Mouse (Mus musculus) forebrain, embryonic 16.5 days (tissue): Measurements from ENCODE around the gene Matn4. TPM values are rescaled to one million over a fixed set of nuclear protein-coding genes. Genes with fewer than 3 reads are reported as not detected.
"Not testable (repeated sequence)": the region's sequence is repeated elsewhere in the genome, so short reads cannot be mapped to it uniquely, and the experiment has no call there.

Experiments used
- ATAC-seq: fragments of 200-750 bp; cut with Nextera tagmentation; 2 replicates; pipeline ENCODE4 v1.8.0; 2017; ENCODE audit warnings: mild to moderate bottlenecking, moderate library complexity
- H3K27ac ChIP-seq: fragments of 300-500 bp; sonication (generic); 2 replicates; pipeline ENCODE4 v1.5.1; 2014; ENCODE audit warnings: low read length, control low read depth
- H3K27me3 ChIP-seq: fragments of 300-500 bp; sonication (generic); replicated peaks from 2 replicates; pipeline ENCODE4 v1.6.1; 2014; ENCODE audit warnings: low read length; ENCODE audit not compliant: control insufficient read depth, insufficient read depth
- H3K36me3 ChIP-seq: fragments of 300-500 bp; sonication (generic); 2 replicates; pipeline ENCODE4 v1.6.1; 2014; ENCODE audit not compliant: control insufficient read depth, insufficient read depth
- H3K4me1 ChIP-seq: fragments of 300-500 bp; sonication (generic); replicated peaks from 2 replicates; pipeline ENCODE4 v1.6.1; 2014; ENCODE audit warnings: low read length; ENCODE audit not compliant: control insufficient read depth, insufficient read depth
- H3K4me2 ChIP-seq: fragments of 300-500 bp; sonication (generic); 2 replicates; pipeline ENCODE4 v1.6.1; 2014; ENCODE audit warnings: mild to moderate bottlenecking, low read length, control low read depth
- H3K4me3 ChIP-seq: fragments of 300-500 bp; sonication (generic); replicated peaks from 2 replicates; pipeline ENCODE4 v1.5.1; 2014; ENCODE audit warnings: mild to moderate bottlenecking, low read length, control low read depth
- H3K9ac ChIP-seq: fragments of 300-500 bp; sonication (generic); replicated peaks from 2 replicates; pipeline ENCODE4 v1.6.1; 2014; ENCODE audit warnings: low read depth, low read length, control low read depth
- H3K9me3 ChIP-seq: fragments of 300-500 bp; sonication (generic); 2 replicates; pipeline ENCODE4 v1.6.1; 2016; ENCODE audit warnings: low read length; ENCODE audit not compliant: control insufficient read depth
- WGBS: fragments of 180-500 bp; shearing (Covaris S2); extraction: QIAGEN DNeasy Blood & Tissue Kit; methylation state at CpG from one replicate; pipeline ENCODE4 v1.1.7; 2014; 5-methylcytosine and 5-hydroxymethylcytosine counted together
- microRNA-seq: library from miRNA; unstranded; fragments of <30 nt; microRNA quantifications from one replicate; pipeline ENCODE4, GENCODE M21; 2017
- polyA plus RNA-seq: library from polyadenylated mRNA; unstranded; fragments of >200 nt; fragmentation: Nextera tagmentation; extraction: Ambion mirVana; gene quantifications from 2 replicates; pipeline ENCODE4 v1.2.1, GENCODE M21; 2015

The Matn4 gene
- polyA plus RNA-seq, 1 experiment from 2014 or later, result 2.0 TPM

DNA sequence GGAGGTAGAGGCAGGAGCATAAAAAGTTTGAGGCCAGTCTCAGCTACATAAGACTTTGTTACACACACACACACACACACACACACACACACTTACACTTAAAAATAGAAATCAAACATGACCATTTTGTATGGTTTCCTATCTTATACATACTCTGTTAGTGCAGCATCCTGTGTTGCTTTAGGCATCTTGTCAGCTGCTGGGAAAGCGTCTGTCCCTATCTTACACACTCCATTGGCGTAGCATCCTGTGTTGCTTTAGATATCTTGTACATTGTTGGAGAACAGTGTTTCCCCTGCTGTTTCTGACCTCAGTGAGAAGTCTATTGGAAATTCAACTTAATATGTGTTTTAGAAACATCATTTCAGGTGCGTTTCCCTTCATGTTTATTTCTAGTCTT, 52.3 kb downstream of the Matn4 start:
- Histone ChIP-seq H3K27me3 (no peaks in the 10 kb centered on the region), H3K9ac (no peak overlapping the region), H3K36me3 (no peaks in the 10 kb centered on the region), H3K4me3 (no peak overlapping the region), H3K9me3 (0 out of 2 replicates have a peak, but pooled peaks cover 2% of the 10 kb centered on the region), H3K4me1 (no peaks in the 10 kb centered on the region), H3K4me2 (no peak overlapping the region), H3K27ac (no peak overlapping the region)
- no peak for ATAC-seq
- 92% methylated on average over 3 of the region's 3 CpGs for WGBS

DNA sequence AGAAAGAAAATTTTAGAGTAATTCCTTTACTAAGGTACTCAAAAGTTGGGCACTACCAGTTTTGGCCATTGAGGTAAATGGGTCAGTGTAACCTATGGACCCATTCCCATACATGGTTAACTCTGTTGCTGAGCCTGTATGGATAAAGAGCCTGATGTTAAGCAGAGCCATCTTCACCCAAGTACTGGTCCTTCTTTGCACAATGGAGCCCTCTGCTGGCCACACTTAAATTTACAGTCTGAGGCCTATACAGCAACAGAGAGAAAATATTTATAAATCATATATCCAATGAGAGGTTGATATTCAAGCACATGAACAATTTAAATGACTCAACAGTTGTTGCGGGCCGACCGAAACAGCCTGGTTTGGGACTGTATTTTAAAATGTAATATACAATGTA, 56.0 kb downstream of the Matn4 start:
- Histone ChIP-seq H3K4me2 (no peak overlapping the region), H3K27me3 (no peaks in the 10 kb centered on the region), H3K4me3 (no peak overlapping the region), H3K9me3 (0 out of 2 replicates have a peak, but pooled peaks cover 2% of the 10 kb centered on the region), H3K9ac (no peak overlapping the region), H3K27ac (no peak overlapping the region), H3K4me1 (no peaks in the 10 kb centered on the region), H3K36me3 (no peaks in the 10 kb centered on the region)
- 96% methylated on average over 3 of the region's 3 CpGs for WGBS
- no peak for ATAC-seq

DNA sequence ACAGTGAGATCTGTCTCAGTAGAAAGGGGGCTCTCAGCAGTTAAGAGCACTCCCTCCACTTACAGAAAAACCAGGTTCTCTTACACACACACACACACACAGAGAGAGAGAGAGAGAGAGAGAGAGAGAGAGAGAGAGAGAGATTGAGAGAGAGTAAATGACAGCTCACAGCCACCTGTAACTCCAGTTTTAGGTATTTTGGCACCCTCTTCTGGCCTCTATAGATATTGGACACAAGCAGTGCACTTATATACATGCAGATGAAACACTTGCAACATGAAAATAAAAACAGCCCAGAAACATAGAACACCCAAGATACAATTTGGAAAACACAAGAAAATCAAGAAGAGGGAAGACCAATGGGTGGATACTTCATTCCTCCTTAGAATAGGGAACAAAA, 57.3 kb downstream of the Matn4 start:
- not testable (repeated sequence) for H3K9me3 ChIP-seq, H3K27me3 ChIP-seq, H3K36me3 ChIP-seq, H3K4me2 ChIP-seq, H3K4me1 ChIP-seq, H3K9ac ChIP-seq, ATAC-seq, H3K27ac ChIP-seq, H3K4me3 ChIP-seq

DNA sequence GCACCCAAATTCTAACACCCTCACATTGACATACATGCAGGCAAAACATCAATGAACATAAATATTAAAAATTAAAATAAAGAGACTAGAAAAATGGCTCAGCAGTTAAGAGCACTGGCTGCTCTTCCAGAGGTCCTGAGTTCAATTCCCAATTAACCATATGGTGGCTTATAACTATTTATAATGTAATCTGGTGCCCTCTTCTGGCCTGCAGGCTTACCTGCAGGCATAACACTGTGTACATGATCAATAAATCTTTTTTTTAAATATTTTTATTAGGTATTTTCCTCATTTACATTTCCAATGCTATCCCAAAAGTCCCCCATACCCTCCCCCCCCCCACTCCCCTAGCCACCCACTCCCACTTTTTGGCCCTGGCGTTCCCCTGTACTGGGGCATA, 61.2 kb downstream of the Matn4 start:
- H3K27me3 ChIP-seq, H3K9ac ChIP-seq, ATAC-seq, H3K9me3 ChIP-seq, H3K4me1 ChIP-seq, H3K4me2 ChIP-seq, H3K4me3 ChIP-seq, H3K27ac ChIP-seq, H3K36me3 ChIP-seq: not testable (repeated sequence)
- WGBS, result 78% methylated on average over 1 of the region's 1 CpGs

Small RNA genes lying within 50 kb of the gene (microRNA-seq; reads per million reads assigned to microRNA genes)
- not detected for gene Mir7678

Other genes with a start within 250 kb of the Matn4 start
- 1.1 and 1.3 TPM in 2 replicates for gene Kcns1, start 234.0 kb downstream of the Matn4 start, polyA plus RNA-seq
- gene Wfdc5, start 222.4 kb downstream of the Matn4 start, polyA plus RNA-seq, result not detected in 2 replicates
- gene Wfdc12, start 214.6 kb downstream of the Matn4 start, polyA plus RNA-seq, result not detected in 2 replicates
- gene Wfdc15a, start 205.0 kb downstream of the Matn4 start, polyA plus RNA-seq, result not detected in 2 replicates
- gene Wfdc15b, start 183.5 kb downstream of the Matn4 start, polyA plus RNA-seq, result not detected in 2 replicates
- gene Svs2, start 166.7 kb downstream of the Matn4 start, polyA plus RNA-seq, result not detected in 2 replicates
- gene Svs3b, start 148.5 kb downstream of the Matn4 start, polyA plus RNA-seq, result not detected in 2 replicates
- gene Svs4, start 126.7 kb downstream of the Matn4 start, polyA plus RNA-seq, result not detected in 2 replicates
- not detected in 2 replicates for gene Svs3a, start 115.9 kb downstream of the Matn4 start, polyA plus RNA-seq
- gene Svs6, start 88.4 kb downstream of the Matn4 start, polyA plus RNA-seq, result not detected in 2 replicates
- not detected in 2 replicates for gene Svs5, start 72.4 kb downstream of the Matn4 start, polyA plus RNA-seq
- gene Slpi, start 16.1 kb downstream of the Matn4 start, polyA plus RNA-seq, result not detected in 2 replicates
- gene Rbpjl, start 2.0 kb downstream of the Matn4 start, polyA plus RNA-seq, result 0.10 and 0.11 TPM in 2 replicates
- 5.1 and 8.2 TPM in 2 replicates for gene Sdc4, start 38.7 kb upstream of the Matn4 start, polyA plus RNA-seq
- 69.5 and 76.9 TPM in 2 replicates for gene Sys1, start 51.8 kb upstream of the Matn4 start, polyA plus RNA-seq
- 9.8 and 11.4 TPM in 2 replicates for gene Gm20458, start 55.8 kb upstream of the Matn4 start, polyA plus RNA-seq
- gene Trp53tg5, start 68.6 kb upstream of the Matn4 start, polyA plus RNA-seq, result not detected in 2 replicates
- gene Dbndd2, start 80.9 kb upstream of the Matn4 start, polyA plus RNA-seq, result 5.3 and 9.2 TPM in 2 replicates
- 58.6 and 68.3 TPM in 2 replicates for gene Pigt, start 92.4 kb upstream of the Matn4 start, polyA plus RNA-seq
- 1.4 and 3.0 TPM in 2 replicates for gene Wfdc2, start 157.3 kb upstream of the Matn4 start, polyA plus RNA-seq
- gene Spint3, start 168.3 kb upstream of the Matn4 start, polyA plus RNA-seq, result not detected in 2 replicates
- not detected in 2 replicates for gene Wfdc6a, start 180.3 kb upstream of the Matn4 start, polyA plus RNA-seq
- gene Eppin, start 188.4 kb upstream of the Matn4 start, polyA plus RNA-seq, result not detected in 2 replicates
- not detected in 2 replicates for gene Wfdc6b, start 208.4 kb upstream of the Matn4 start, polyA plus RNA-seq
- not detected in 2 replicates for gene Wfdc8, start 208.5 kb upstream of the Matn4 start, polyA plus RNA-seq
- gene Wfdc16, start 233.6 kb upstream of the Matn4 start, polyA plus RNA-seq, result not detected in 2 replicates